Mouse (Mus musculus): ENCODE data around the gene Ppm1h. TPM values are rescaled to one million over a fixed set of nuclear protein-coding genes. Genes with fewer than 3 reads are reported as not detected.

Ppm1h gene
- polyA plus RNA-seq, 1 experiment from 2014 or later = 4.9 TPM

DNA sequence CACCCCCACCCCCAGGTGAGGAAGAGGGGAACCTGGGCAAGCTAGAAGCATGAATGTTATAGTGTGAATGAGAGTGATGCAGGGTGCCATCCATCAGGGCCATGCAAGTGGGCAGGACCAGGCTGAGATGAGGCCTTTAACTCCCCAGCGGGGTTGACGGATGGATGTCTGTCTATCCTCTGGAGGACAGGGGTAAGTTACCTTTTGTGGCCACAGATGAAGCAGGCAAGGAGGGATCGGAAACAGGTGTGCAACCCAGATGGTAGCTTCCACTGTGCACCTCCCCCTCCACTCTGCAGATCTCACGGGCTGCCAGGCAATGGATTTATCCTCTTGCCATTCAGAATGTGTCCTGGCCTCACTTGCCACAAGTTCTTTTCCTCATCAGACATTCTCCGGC, 222.8 kb downstream of the Ppm1h start:
- Histone ChIP-seq H3K4me3 (ENCODE audit: control insufficient read depth in 1 of 2, insufficient read depth in 1 of 2, low read depth in 1 of 2, low read length in 2 of 2) (no peak overlapping the region), H3K9me3 (ENCODE audit: control insufficient read depth, low read length) (no peaks in the 10 kb centered on the region), H3K36me3 (ENCODE audit: control insufficient read depth, insufficient read depth, low read length) (no peaks in the 10 kb centered on the region), H3K4me2 (ENCODE audit: low read length) (no peak overlapping the region), H3K27me3 (ENCODE audit: control insufficient read depth, insufficient read depth, low read length) (no peaks in the 10 kb centered on the region), H3K27ac (replicated peaks in 1 of 2; ENCODE audit: control insufficient read depth in 1 of 2, insufficient read depth in 1 of 2, low read depth in 2 of 2, low read length in 2 of 2) (no peak overlapping the region), H3K4me1 (ENCODE audit: control insufficient read depth in 2 of 2, insufficient read depth in 2 of 2, low read length in 2 of 2) (no peaks in the 10 kb centered on the region; a peak in 1 of 4 replicates), H3K9ac (ENCODE audit: low read length) (no peak overlapping the region)
- 90% methylated on average over 5 of the region's 5 CpGs for WGBS
- no peak for ATAC-seq (ENCODE audit: insufficient number of reproducible peaks, insufficient read depth, low FRiP score, low read depth)

DNA sequence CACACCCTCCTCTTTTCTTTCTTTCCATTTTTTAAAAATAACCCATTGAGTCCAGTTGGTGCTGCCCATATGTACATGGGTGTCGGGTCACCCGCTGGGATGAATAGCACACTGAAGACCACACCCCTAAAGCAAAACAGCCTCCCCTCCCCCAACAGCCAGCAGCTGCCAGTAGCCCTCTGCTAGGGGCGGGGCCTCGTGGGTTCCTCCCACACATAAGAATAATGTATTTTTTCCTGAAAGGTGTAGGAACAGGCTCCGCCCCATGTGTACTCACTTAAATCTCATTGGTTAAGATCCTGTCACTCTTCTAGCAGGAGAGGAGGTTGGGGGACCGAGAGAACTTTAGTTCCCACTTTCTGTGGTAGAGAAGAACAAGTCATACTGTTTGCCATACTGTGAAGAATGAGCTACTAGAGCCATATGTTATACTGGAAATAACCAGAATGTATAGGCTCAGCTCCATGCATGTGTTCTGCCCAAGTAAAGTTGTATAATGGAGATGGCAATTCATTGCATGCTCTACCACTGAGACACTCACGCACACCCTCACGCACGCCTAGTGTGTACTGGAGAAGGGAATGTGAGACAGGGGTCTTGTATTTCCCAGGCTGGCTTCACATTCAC, 231.0 kb downstream of the Ppm1h start:
- H3K36me3 ChIP-seq (ENCODE audit: control insufficient read depth, insufficient read depth, low read length) = no peaks in the 10 kb centered on the region
- ATAC-seq (ENCODE audit: insufficient number of reproducible peaks, insufficient read depth, low FRiP score, low read depth) = no peak
- peaks cover 8 to 10% of the 10 kb centered on the region in 2 experiments for H3K4me1 ChIP-seq (ENCODE audit: control insufficient read depth in 2 of 2, insufficient read depth in 2 of 2, low read length in 2 of 2)
- H3K9me3 ChIP-seq (ENCODE audit: control insufficient read depth, low read length) = no peaks in the 10 kb centered on the region
- no peak overlapping the region for H3K9ac ChIP-seq (ENCODE audit: low read length)
- H3K4me2 ChIP-seq (ENCODE audit: low read length) = no peak overlapping the region
- no peak overlapping the region for H3K27ac ChIP-seq (replicated peaks in 1 of 2; ENCODE audit: control insufficient read depth in 1 of 2, insufficient read depth in 1 of 2, low read depth in 2 of 2, low read length in 2 of 2)
- no peak overlapping the region for H3K4me3 ChIP-seq (ENCODE audit: control insufficient read depth in 1 of 2, insufficient read depth in 1 of 2, low read depth in 1 of 2, low read length in 2 of 2)
- H3K27me3 ChIP-seq (ENCODE audit: control insufficient read depth, insufficient read depth, low read length) = no peaks in the 10 kb centered on the region
- 85% methylated on average over 9 of the region's 9 CpGs for WGBS

DNA sequence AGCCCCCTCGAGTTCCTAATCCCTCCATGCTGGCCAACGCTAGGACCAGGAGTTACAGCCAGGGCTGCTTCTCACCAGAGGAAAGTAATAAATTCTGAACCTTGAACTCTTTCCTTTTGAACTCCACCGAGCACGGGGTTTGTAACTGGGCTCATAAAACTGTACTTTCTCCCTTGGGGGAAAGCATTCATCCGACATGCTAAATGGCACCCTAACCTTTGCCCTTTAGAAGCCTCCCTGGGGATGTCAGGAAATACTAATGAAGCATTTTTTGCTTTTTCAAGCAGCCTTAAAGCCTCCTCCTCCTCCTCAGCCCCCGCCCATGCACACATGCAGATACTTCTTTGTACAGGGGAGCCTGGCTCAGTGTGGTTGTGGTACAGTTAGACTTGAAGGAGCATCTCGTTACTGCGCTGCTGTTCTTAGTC, 232.2 kb downstream of the Ppm1h start:
- Histone ChIP-seq H3K27me3 (ENCODE audit: control insufficient read depth, insufficient read depth, low read length) (no peaks in the 10 kb centered on the region), H3K4me3 (ENCODE audit: control insufficient read depth in 1 of 2, insufficient read depth in 1 of 2, low read depth in 1 of 2, low read length in 2 of 2) (no peak overlapping the region), H3K4me1 (ENCODE audit: control insufficient read depth in 2 of 2, insufficient read depth in 2 of 2, low read length in 2 of 2) (peaks cover 8 to 10% of the 10 kb centered on the region in 2 experiments), H3K9ac (ENCODE audit: low read length) (no peak overlapping the region), H3K4me2 (ENCODE audit: low read length) (no peak overlapping the region), H3K27ac (replicated peaks in 1 of 2; ENCODE audit: control insufficient read depth in 1 of 2, insufficient read depth in 1 of 2, low read depth in 2 of 2, low read length in 2 of 2) (peak overlapping the region in 1 of 2 experiments; percentile 86; a peak in 1 of 4 replicates), H3K9me3 (ENCODE audit: control insufficient read depth, low read length) (no peaks in the 10 kb centered on the region), H3K36me3 (ENCODE audit: control insufficient read depth, insufficient read depth, low read length) (no peaks in the 10 kb centered on the region)
- ATAC-seq (ENCODE audit: insufficient number of reproducible peaks, insufficient read depth, low FRiP score, low read depth) = no peak
- WGBS = 66% methylated on average over 8 of the region's 8 CpGs

GRCm38 (mm10) chr10:122911668-122912067, 233.1 kb downstream of the Ppm1h start:
- ATAC-seq (ENCODE audit: insufficient number of reproducible peaks, insufficient read depth, low FRiP score, low read depth) = no peak
- peak overlapping the region; percentile 48; the same call in 1 of the 2 replicates for H3K4me2 ChIP-seq (ENCODE audit: low read length)

GRCm38 (mm10) chr10:122912086-122912690, 233.6 kb downstream of the Ppm1h start:
- 44% methylated on average over 10 of the region's 12 CpGs for WGBS
- no peaks in the 10 kb centered on the region for H3K36me3 ChIP-seq (ENCODE audit: control insufficient read depth, insufficient read depth, low read length)
- H3K4me1 ChIP-seq (ENCODE audit: control insufficient read depth in 2 of 2, insufficient read depth in 2 of 2, low read length in 2 of 2) = peaks cover 8 to 10% of the 10 kb centered on the region in 2 experiments
- peak overlapping the region; percentile 41 to 86 for H3K27ac ChIP-seq (replicated peaks in 1 of 2; ENCODE audit: control insufficient read depth in 1 of 2, insufficient read depth in 1 of 2, low read depth in 2 of 2, low read length in 2 of 2)
- H3K9me3 ChIP-seq (ENCODE audit: control insufficient read depth, low read length) = no peaks in the 10 kb centered on the region
- no peak for ATAC-seq (ENCODE audit: insufficient number of reproducible peaks, insufficient read depth, low FRiP score, low read depth)
- peak overlapping the region in 1 of 2 experiments; percentile 5; a peak in 1 of 4 replicates for H3K4me3 ChIP-seq (ENCODE audit: control insufficient read depth in 1 of 2, insufficient read depth in 1 of 2, low read depth in 1 of 2, low read length in 2 of 2)
- peak overlapping the region; percentile 56; the same call in 1 of the 2 replicates for H3K9ac ChIP-seq (ENCODE audit: low read length)
- H3K27me3 ChIP-seq (ENCODE audit: control insufficient read depth, insufficient read depth, low read length) = no peaks in the 10 kb centered on the region
- peak overlapping the region; percentile 48 for H3K4me2 ChIP-seq (ENCODE audit: low read length)

More at GRCm38 (mm10) chr10:122911668-122912067, 233.1 kb downstream of the Ppm1h start:
- Histone ChIP-seq H3K9me3 (ENCODE audit: control insufficient read depth, low read length) (no peaks in the 10 kb centered on the region), H3K27ac (replicated peaks in 1 of 2; ENCODE audit: control insufficient read depth in 1 of 2, insufficient read depth in 1 of 2, low read depth in 2 of 2, low read length in 2 of 2) (peak overlapping the region; percentile 15 to 86; a peak in 2 of 4 replicates), H3K9ac (ENCODE audit: low read length) (no peak overlapping the region), H3K27me3 (ENCODE audit: control insufficient read depth, insufficient read depth, low read length) (no peaks in the 10 kb centered on the region), H3K36me3 (ENCODE audit: control insufficient read depth, insufficient read depth, low read length) (no peaks in the 10 kb centered on the region), H3K4me3 (ENCODE audit: control insufficient read depth in 1 of 2, insufficient read depth in 1 of 2, low read depth in 1 of 2, low read length in 2 of 2) (no peak overlapping the region), H3K4me1 (ENCODE audit: control insufficient read depth in 2 of 2, insufficient read depth in 2 of 2, low read length in 2 of 2) (peaks cover 8 to 10% of the 10 kb centered on the region in 2 experiments)
- 68% methylated on average over 8 of the region's 8 CpGs for WGBS

DNA sequence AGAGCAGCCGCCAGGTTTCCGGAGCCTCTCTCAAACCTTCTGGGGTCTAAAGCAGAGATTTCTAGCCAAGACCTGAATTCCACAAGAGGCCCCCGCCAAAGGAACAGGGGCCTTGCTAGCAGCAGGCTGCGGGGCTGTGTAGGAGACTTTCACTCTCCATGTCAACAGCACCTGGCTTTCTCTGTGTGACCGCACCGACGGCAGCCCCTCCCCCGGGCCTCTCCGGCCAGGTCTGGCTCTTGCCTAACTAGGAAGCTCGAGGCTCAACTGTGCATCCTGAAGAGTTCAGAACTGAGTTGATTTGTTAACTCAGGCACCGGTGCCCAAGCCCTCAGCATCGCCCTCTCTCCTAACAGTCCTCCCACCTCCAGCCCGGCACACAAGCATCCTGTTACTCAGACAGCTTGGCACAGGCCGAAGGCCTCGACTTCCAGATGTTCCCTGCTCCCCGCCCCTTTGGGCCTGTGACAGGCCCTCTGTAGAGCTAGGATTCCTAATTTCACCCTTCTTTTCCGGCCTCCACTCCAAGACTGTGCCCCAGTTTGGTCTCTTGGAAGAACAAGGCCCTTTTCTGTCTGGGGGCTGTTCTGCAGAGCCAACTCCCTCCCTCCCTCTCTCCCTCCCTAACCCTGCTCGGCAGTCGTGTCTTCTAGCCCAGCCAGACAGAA, 234.3 kb downstream of the Ppm1h start:
- H3K27me3 ChIP-seq (ENCODE audit: control insufficient read depth, insufficient read depth, low read length) = no peaks in the 10 kb centered on the region
- peaks cover 8 to 10% of the 10 kb centered on the region in 2 experiments for H3K4me1 ChIP-seq (ENCODE audit: control insufficient read depth in 2 of 2, insufficient read depth in 2 of 2, low read length in 2 of 2)
- H3K27ac ChIP-seq (replicated peaks in 1 of 2; ENCODE audit: control insufficient read depth in 1 of 2, insufficient read depth in 1 of 2, low read depth in 2 of 2, low read length in 2 of 2) = peak overlapping the region; percentile 41 to 86
- peak; percentile 79 for ATAC-seq (ENCODE audit: insufficient number of reproducible peaks, insufficient read depth, low FRiP score, low read depth)
- peak overlapping the region; percentile 48 for H3K4me2 ChIP-seq (ENCODE audit: low read length)
- H3K4me3 ChIP-seq (ENCODE audit: control insufficient read depth in 1 of 2, insufficient read depth in 1 of 2, low read depth in 1 of 2, low read length in 2 of 2) = peak overlapping the region in 1 of 2 experiments; percentile 5; a peak in 1 of 4 replicates
- H3K36me3 ChIP-seq (ENCODE audit: control insufficient read depth, insufficient read depth, low read length) = no peaks in the 10 kb centered on the region
- WGBS = 17% methylated on average over 19 of the region's 19 CpGs
- H3K9me3 ChIP-seq (ENCODE audit: control insufficient read depth, low read length) = no peaks in the 10 kb centered on the region
- H3K9ac ChIP-seq (ENCODE audit: low read length) = peak overlapping the region; percentile 56; the same call in 1 of the 2 replicates

- ATAC-seq (ENCODE audit: insufficient number of reproducible peaks, insufficient read depth, low FRiP score, low read depth) = no peak
- no peak overlapping the region for H3K4me2 ChIP-seq (ENCODE audit: low read length)
- H3K4me1 ChIP-seq (ENCODE audit: control insufficient read depth in 2 of 2, insufficient read depth in 2 of 2, low read length in 2 of 2) = peaks cover 8 to 10% of the 10 kb centered on the region in 2 experiments
- H3K4me3 ChIP-seq (ENCODE audit: control insufficient read depth in 1 of 2, insufficient read depth in 1 of 2, low read depth in 1 of 2, low read length in 2 of 2) = no peak overlapping the region
- H3K9ac ChIP-seq (ENCODE audit: low read length) = peak overlapping the region; percentile 56; the same call in 1 of the 2 replicates
- WGBS = 65% methylated on average over 11 of the region's 11 CpGs
- H3K36me3 ChIP-seq (ENCODE audit: control insufficient read depth, insufficient read depth, low read length) = no peaks in the 10 kb centered on the region
- H3K9me3 ChIP-seq (ENCODE audit: control insufficient read depth, low read length) = no peaks in the 10 kb centered on the region
- H3K27me3 ChIP-seq (ENCODE audit: control insufficient read depth, insufficient read depth, low read length) = no peaks in the 10 kb centered on the region
- H3K27ac ChIP-seq (replicated peaks in 1 of 2; ENCODE audit: control insufficient read depth in 1 of 2, insufficient read depth in 1 of 2, low read depth in 2 of 2, low read length in 2 of 2) = peak overlapping the region; percentile 41 to 86
These were observed 234.8 kb downstream of the Ppm1h start for GRCm38 (mm10) chr10:122913393-122913792.

Measured in heart, embryonic 14.5 days (tissue).